Mouse (Mus musculus) embryonic facial prominence, embryonic 15.5 days (tissue): ENCODE data around the gene Gtf2h3. TPM values are rescaled to one million over a fixed set of nuclear protein-coding genes. Genes with fewer than 3 reads are reported as not detected.
"Not testable (repeated sequence)": the region's sequence is repeated elsewhere in the genome, so short reads cannot be mapped to it uniquely, and the experiment has no call there.

ENCODE experiments used
- ATAC-seq: fragments of 200-750 bp; cut with Nextera tagmentation; 2 replicates; pipeline ENCODE4 v1.8.0; 2017; ENCODE audit warnings: low read depth, moderate TSS enrichment; ENCODE audit not compliant: insufficient number of reproducible peaks, low FRiP score, low TSS enrichment
- H3K27ac ChIP-seq: fragments of 300-500 bp; sonication (generic); replicated peaks from 2 replicates; pipeline ENCODE4 v1.5.1; 2015; ENCODE audit warnings: mild to moderate bottlenecking, inconsistent platforms
- H3K27me3 ChIP-seq: fragments of 300-500 bp; sonication (generic); 2 replicates; pipeline ENCODE4 v1.6.1; 2015; ENCODE audit warnings: inconsistent platforms
- H3K36me3 ChIP-seq: fragments of 300-500 bp; sonication (generic); 2 replicates; pipeline ENCODE4 v1.6.1; 2015; ENCODE audit warnings: mild to moderate bottlenecking, inconsistent platforms
- H3K4me1 ChIP-seq: fragments of 300-500 bp; sonication (generic); 2 replicates; pipeline ENCODE4 v1.6.1; 2015; ENCODE audit warnings: inconsistent platforms
- H3K4me2 ChIP-seq: fragments of 300-500 bp; sonication (generic); replicated peaks from 2 replicates; pipeline ENCODE4 v1.6.1; 2015; ENCODE audit warnings: mild to moderate bottlenecking, inconsistent platforms
- H3K4me3 ChIP-seq: fragments of 300-500 bp; sonication (generic); replicated peaks from 2 replicates; pipeline ENCODE4 v1.5.1; 2015; ENCODE audit warnings: mild to moderate bottlenecking, inconsistent platforms
- H3K9ac ChIP-seq: fragments of 300-500 bp; sonication (generic); 2 replicates; pipeline ENCODE4 v1.6.1; 2015; ENCODE audit warnings: inconsistent platforms
- H3K9me3 ChIP-seq: fragments of 300-500 bp; sonication (generic); replicated peaks from 2 replicates; pipeline ENCODE4 v1.6.1; 2016; ENCODE audit warnings: inconsistent platforms
- WGBS: fragments of 180-500 bp; shearing (Covaris S2); methylation state at CpG from one replicate; pipeline ENCODE4 v1.1.7; 2015; 5-methylcytosine and 5-hydroxymethylcytosine counted together
- polyA plus RNA-seq: library from polyadenylated mRNA; unstranded; fragments of >200 nt; fragmentation: Nextera tagmentation; extraction: Ambion mirVana; gene quantifications from 2 replicates; pipeline ENCODE4 v1.2.1, GENCODE M21; 2015

The Gtf2h3 gene
- polyA plus RNA-seq, 1 experiment from 2014 or later = 60.3 TPM

DNA sequence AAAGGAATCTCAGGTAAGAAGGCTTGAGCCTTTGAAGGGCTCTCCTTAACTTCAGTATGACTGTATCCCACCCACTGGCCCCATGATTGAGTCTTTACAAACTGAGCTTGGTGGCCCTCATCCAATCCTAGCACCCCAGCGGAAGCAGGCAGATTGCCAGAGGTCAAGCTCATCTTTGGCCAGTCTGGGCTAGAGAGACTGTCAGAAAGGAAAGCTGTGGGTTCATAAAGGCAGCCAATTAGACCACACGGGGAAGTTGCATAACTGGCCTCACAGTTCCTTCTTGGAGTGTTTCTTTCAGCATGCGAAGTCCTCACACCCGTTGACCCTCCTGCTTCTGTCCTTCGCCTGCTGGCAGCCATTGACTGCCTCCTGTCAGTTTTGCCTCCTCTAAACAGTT lies 3.6 kb downstream of the Gtf2h3 start:
- H3K36me3 ChIP-seq = peaks cover 47% of the 10 kb centered on the region
- H3K27me3 ChIP-seq = no peaks in the 10 kb centered on the region
- ATAC-seq = no peak
- no peak overlapping the region for H3K27ac ChIP-seq
- 83% methylated on average over 5 of the region's 5 CpGs for WGBS
- no peak overlapping the region for H3K4me3 ChIP-seq
- H3K4me2 ChIP-seq = no peak overlapping the region
- no peak overlapping the region for H3K9ac ChIP-seq
- no peaks in the 10 kb centered on the region for H3K9me3 ChIP-seq
- H3K4me1 ChIP-seq = peaks cover 22% of the 10 kb centered on the region

GRCm38 (mm10) chr5:124592768-124593167 lies 13.8 kb downstream of the Gtf2h3 start:
- Histone ChIP-seq H3K27ac (no peak overlapping the region), H3K36me3 (peaks cover 84% of the 10 kb centered on the region), H3K4me1 (no peaks in the 10 kb centered on the region), H3K9ac (no peak overlapping the region), H3K4me2 (no peak overlapping the region), H3K9me3 (no peaks in the 10 kb centered on the region), H3K4me3 (no peak overlapping the region), H3K27me3 (no peaks in the 10 kb centered on the region)
- no peak for ATAC-seq
- WGBS = 91% methylated on average over 3 of the region's 3 CpGs

GRCm38 (mm10) chr5:124598224-124599174 lies 19.6 kb downstream of the Gtf2h3 start:
- no peaks in the 10 kb centered on the region for H3K27me3 ChIP-seq
- H3K27ac ChIP-seq = no peak overlapping the region; the same call in 1 of the 2 replicates
- peak; percentile 100 for ATAC-seq
- H3K4me3 ChIP-seq = peak overlapping the region; percentile 86
- peaks cover 37% of the 10 kb centered on the region for H3K36me3 ChIP-seq
- WGBS = 7% methylated on average over 30 of the region's 30 CpGs
- H3K9ac ChIP-seq = peak overlapping the region; percentile 59
- H3K9me3 ChIP-seq = no peaks in the 10 kb centered on the region
- peak overlapping the region; percentile 91 for H3K4me2 ChIP-seq
- peaks cover 14% of the 10 kb centered on the region for H3K4me1 ChIP-seq

- H3K27me3 ChIP-seq, H3K9me3 ChIP-seq, H3K4me2 ChIP-seq, H3K27ac ChIP-seq, H3K9ac ChIP-seq, ATAC-seq: not testable (repeated sequence)
- Histone ChIP-seq H3K36me3 (peaks cover 24% of the 10 kb centered on the region), H3K4me3 (0 out of 2 replicates have a peak overlapping the region, but pooled peaks have one; percentile 86), H3K4me1 (peaks cover 14% of the 10 kb centered on the region)
- 49% methylated on average over 8 of the region's 8 CpGs for WGBS
These were observed 20.8 kb downstream of the Gtf2h3 start for GRCm38 (mm10) chr5:124599726-124600125.

- no peak overlapping the region for H3K9ac ChIP-seq
- 67% methylated on average over 5 of the region's 5 CpGs for WGBS
- H3K4me2 ChIP-seq = no peak overlapping the region
- H3K9me3 ChIP-seq = no peaks in the 10 kb centered on the region
- no peak overlapping the region for H3K27ac ChIP-seq
- no peak for ATAC-seq
- H3K36me3 ChIP-seq = peaks cover 6% of the 10 kb centered on the region; the same call in 1 of the 2 replicates
- H3K27me3 ChIP-seq = no peaks in the 10 kb centered on the region
- no peak overlapping the region for H3K4me3 ChIP-seq
- H3K4me1 ChIP-seq = peaks cover 14% of the 10 kb centered on the region
These were observed 23.4 kb downstream of the Gtf2h3 start for GRCm38 (mm10) chr5:124602349-124602748.

GRCm38 (mm10) chr5:124604296-124604695 lies 25.4 kb downstream of the Gtf2h3 start:
- peaks cover 5% of the 10 kb centered on the region for H3K4me1 ChIP-seq
- peaks cover 7% of the 10 kb centered on the region; the same call in 1 of the 2 replicates for H3K36me3 ChIP-seq
- no peak overlapping the region for H3K4me2 ChIP-seq
- ATAC-seq = no peak
- no peaks in the 10 kb centered on the region for H3K27me3 ChIP-seq
- H3K9ac ChIP-seq = no peak overlapping the region
- 82% methylated on average over 4 of the region's 4 CpGs for WGBS
- H3K9me3 ChIP-seq = no peaks in the 10 kb centered on the region
- H3K4me3 ChIP-seq = no peak overlapping the region
- H3K27ac ChIP-seq = no peak overlapping the region

DNA sequence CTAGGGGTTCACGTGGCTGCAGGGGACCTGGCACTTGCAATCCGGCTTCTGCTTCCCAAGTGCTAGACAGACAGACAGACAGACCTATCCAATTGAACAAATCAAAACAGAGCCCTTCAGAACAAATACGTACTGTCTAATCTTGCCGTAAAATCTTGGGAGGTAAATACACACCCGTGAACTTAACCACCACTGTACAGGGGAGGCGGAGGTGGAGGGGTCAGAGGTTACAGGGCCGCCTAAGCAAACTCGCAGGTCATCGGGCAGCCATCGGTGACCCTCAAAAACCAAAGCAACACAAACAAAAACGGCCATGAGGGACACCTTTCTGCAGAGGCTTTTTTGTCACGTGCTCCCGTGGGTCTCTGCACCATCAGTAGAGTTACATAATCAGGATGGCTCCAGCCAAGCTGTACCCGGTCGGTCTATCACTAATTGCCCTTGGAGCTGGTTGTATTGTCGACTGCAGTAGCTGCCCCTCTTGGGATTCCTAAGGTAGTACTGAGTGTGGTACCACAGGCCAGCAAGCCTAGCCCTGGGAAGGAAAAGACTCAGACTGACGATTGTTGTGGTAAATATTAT lies 26.2 kb downstream of the Gtf2h3 start:
- Histone ChIP-seq H3K9me3 (no peaks in the 10 kb centered on the region), H3K36me3 (peaks cover 7% of the 10 kb centered on the region; the same call in 1 of the 2 replicates), H3K27ac (no peak overlapping the region), H3K4me2 (no peak overlapping the region), H3K9ac (no peak overlapping the region), H3K4me1 (no peaks in the 10 kb centered on the region), H3K4me3 (no peak overlapping the region), H3K27me3 (no peaks in the 10 kb centered on the region)
- WGBS = 79% methylated on average over 17 of the region's 17 CpGs
- no peak for ATAC-seq

GRCm38 (mm10) chr5:124610965-124611364 lies 32.0 kb downstream of the Gtf2h3 start:
- H3K4me1 ChIP-seq = no peaks in the 10 kb centered on the region
- no peak overlapping the region for H3K27ac ChIP-seq
- H3K27me3 ChIP-seq = no peaks in the 10 kb centered on the region
- peaks cover 20% of the 10 kb centered on the region for H3K36me3 ChIP-seq
- 71% methylated on average over 10 of the region's 10 CpGs for WGBS
- H3K9ac ChIP-seq = no peak overlapping the region
- no peaks in the 10 kb centered on the region for H3K9me3 ChIP-seq
- no peak overlapping the region for H3K4me3 ChIP-seq
- H3K4me2 ChIP-seq = no peak overlapping the region
- no peak for ATAC-seq

DNA sequence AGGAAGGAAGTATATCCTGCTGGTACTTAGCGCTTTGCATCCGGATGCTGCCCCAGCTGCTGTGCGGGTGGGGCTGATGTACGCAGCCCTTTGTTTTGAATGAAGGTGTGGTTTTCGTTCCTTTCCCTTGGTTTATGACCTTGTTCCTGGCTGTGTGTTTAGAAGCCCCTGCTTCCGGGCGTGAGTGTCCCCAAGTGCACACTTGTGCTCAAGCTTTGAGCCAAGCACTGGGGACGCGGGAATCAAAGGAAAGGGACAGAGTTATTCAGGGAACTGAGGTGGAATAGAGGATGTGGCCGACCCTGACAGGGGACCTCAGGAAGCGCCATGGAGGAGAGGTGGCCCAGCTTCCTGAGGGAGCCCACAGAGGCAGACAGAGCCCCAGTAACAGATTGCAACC lies 35.8 kb downstream of the Gtf2h3 start:
- no peaks in the 10 kb centered on the region for H3K4me1 ChIP-seq
- no peak overlapping the region for H3K4me2 ChIP-seq
- ATAC-seq = no peak
- no peaks in the 10 kb centered on the region for H3K9me3 ChIP-seq
- no peaks in the 10 kb centered on the region for H3K27me3 ChIP-seq
- H3K4me3 ChIP-seq = no peak overlapping the region
- no peak overlapping the region for H3K27ac ChIP-seq
- WGBS = 85% methylated on average over 11 of the region's 11 CpGs
- no peak overlapping the region for H3K9ac ChIP-seq
- H3K36me3 ChIP-seq = peaks cover 13% of the 10 kb centered on the region; the same call in 1 of the 2 replicates

DNA sequence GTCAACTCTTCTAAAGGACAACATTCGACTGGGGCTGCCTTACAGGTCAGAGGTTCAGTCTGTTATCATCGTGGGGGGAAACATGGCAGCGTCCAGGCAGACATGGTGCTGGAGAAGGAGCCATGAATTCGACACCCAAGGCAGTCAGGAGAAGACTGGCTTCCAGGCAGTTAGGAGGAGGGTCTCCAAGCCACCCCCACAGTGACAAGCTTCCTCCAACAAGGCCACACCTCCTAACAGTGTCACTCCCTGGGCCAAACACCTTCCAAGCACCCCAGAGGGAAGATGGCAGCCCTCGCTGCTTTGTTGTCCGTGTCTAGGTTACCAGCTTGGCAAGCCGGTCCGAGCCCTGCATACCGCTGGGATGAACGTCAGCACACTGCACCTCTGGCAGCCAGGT lies 39.8 kb downstream of the Gtf2h3 start:
- H3K4me3 ChIP-seq = no peak overlapping the region
- ATAC-seq = no peak
- no peak overlapping the region for H3K27ac ChIP-seq
- no peak overlapping the region for H3K9ac ChIP-seq
- peaks cover 4% of the 10 kb centered on the region; the same call in 1 of the 2 replicates for H3K36me3 ChIP-seq
- H3K27me3 ChIP-seq = no peaks in the 10 kb centered on the region
- no peaks in the 10 kb centered on the region for H3K4me1 ChIP-seq
- no peak overlapping the region for H3K4me2 ChIP-seq
- no peaks in the 10 kb centered on the region for H3K9me3 ChIP-seq
- WGBS = 82% methylated on average over 10 of the region's 10 CpGs

- ATAC-seq = no peak
- WGBS = 75% methylated on average over 13 of the region's 13 CpGs
- H3K9ac ChIP-seq = no peak overlapping the region
- H3K4me1 ChIP-seq = no peaks in the 10 kb centered on the region
- no peaks in the 10 kb centered on the region for H3K36me3 ChIP-seq
- no peaks in the 10 kb centered on the region for H3K9me3 ChIP-seq
- H3K27me3 ChIP-seq = no peaks in the 10 kb centered on the region
- no peak overlapping the region for H3K4me2 ChIP-seq
- no peak overlapping the region for H3K27ac ChIP-seq
- H3K4me3 ChIP-seq = no peak overlapping the region
These were observed 42.4 kb downstream of the Gtf2h3 start for GRCm38 (mm10) chr5:124621362-124621761.
